Mouse (Mus musculus) kidney, postnatal 14 days (tissue): ENCODE measurements around the gene Zswim9.

Experiments used
- DNase-seq: peaks from one replicate; pipeline ENCODE4 v3.0.0; 2022; ENCODE audit warnings: mixed read lengths

Gene Zswim9

DNA sequence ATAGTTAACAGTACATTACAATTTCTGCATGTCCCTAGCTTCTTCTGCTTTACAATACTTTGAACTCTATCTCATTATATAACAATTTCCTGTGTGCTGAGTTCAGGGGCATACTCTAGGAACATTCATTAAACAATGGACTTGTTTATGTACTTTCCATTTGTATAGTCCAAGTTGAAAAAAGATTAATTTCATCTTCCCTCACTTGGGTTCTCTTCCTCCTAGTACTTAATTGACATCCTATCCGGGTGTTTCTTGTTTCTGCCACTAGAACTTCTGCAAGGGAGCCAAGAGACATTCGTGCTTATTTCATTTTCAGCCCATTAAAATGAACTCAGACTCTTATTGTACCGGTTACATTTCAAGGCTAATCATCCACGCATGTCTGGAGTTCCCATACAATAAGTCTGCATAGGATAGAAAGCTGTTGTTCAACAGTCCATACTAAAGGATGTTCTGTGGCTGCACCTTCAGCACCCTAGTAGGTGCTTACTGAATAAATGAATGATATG lies 9.7 kb downstream of the Zswim9 start:
- no peak for DNase-seq

DNA sequence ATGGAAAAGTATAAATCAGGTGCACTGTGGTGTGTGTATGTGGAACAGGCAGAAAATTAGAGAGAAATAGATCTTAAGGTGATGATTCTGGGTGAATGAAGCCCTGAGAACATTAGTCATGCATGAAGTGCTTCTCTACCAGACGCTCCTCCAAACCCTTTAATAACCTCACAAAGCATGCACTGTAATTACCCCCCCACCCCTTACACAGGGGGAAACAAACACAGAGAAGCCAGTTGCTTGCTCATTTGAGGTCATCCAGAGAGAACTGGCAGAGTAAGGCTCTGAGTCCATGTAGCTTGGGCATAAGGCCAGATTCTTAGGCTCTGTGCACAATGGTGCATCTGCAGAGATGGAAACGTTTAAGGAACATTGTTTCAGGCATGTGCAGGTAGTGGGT lies 14.1 kb downstream of the Zswim9 start:
- DNase-seq, result no peak

DNA sequence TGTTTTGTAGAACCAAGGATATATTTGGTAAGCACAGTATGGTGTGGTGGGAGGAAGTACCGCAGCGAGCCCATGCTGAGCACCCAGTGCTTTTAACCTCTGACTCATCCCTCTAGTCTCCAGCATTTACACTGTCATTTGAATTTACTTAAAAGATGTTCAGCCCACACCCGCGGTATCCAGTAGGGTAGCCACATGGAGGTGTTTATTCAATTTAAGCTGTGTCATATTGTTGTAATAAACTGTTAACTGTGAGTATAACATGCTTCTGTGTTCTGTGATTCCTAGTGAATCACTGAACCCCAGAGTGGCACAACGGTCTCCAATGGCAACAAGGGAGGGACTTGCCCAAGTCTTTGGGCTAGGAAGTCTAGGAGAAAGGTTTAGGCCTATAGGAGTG lies 14.7 kb downstream of the Zswim9 start:
- no peak for DNase-seq

DNA sequence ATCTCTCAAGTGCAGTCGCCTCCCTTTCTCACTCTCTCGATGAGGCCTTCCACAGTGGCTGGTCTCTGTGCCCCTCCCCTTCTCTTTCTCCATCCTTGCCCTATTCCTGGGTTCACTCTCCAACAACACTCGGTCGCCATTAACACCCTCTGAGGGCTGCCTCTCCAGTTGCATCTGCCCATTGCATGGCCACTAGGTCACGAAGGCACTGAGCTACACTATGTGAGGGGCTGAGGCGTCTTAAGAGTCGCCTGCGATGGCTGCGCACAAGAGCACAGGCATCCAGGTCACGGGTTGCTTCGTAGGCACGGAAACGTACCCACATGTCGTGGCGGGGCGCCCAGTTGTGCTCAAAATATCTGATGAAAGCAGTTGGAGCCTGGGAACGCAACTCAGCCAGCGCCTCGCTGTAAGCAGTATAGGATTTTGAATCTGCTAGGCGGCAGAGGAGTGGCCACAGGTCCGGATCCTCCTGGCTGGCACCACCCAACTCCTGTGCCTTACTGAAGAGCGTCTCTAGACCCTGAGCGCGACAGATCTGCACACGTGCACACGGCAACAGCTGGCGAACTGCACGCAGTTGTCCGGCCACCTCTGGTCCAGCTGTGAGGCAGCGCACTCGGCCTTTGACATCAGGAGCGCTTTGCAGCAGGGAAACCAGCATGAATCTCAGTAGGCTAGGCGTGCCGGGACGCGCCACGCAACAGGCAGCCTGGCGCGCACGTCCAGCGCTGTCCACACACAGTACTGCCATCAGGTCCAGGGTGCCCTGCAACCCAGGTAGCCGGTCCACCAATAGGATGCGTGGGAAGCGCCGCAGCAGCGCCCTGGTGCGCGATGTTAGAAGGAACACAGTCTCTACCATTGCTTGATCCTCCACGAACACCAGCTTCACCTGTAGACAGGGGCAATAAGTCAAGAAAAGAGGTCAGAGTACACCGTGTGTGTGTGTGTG lies 17.5 kb downstream of the Zswim9 start:
- no peak for DNase-seq

DNA sequence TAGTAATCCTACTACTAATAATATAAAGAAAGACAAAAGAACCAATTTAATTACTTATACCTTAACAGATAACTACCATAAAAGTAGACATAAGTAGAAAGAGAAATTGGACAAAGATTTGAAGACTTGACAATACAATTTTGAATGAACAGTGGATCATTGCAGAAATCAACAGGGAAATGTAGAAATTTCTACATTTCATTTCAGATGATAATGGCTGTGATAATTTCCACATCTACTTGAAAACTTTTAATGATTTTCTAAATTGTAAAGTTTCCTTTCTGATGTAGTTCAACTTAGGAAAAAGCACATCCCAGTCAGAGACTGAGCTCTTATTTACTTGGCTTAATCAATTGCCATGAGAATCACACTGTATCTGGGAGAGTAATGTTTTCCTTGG lies 65.8 kb downstream of the Zswim9 start, which contains the start of gene Vmn1r89:
Gene Vmn1r89, plus strand, starts transcription at position 301 of the 400 bp plus-strand sequence.
- DNase-seq, result no peak
